Mouse (Mus musculus): ENCODE data around the gene Cdc123. TPM values are rescaled to one million over a fixed set of nuclear protein-coding genes. Genes with fewer than 3 reads are reported as not detected.
A peak's percentile ranks its signal among the peaks of the same experiment; 100 is the strongest.

Cdc123 gene
- polyA plus RNA-seq, 1 experiment from 2014 or later = 332 TPM

- Histone ChIP-seq H3K4me3 (ENCODE audit: low read depth, low read length) (no peak overlapping the region), H3K4me2 (ENCODE audit: low read depth) (no peak overlapping the region), H3K4me1 (ENCODE audit: control insufficient read depth, insufficient read depth, low read length) (no peaks in the 10 kb centered on the region), H3K27ac (ENCODE audit: low read depth, low read length) (no peak overlapping the region), H3K36me3 (ENCODE audit: control insufficient read depth, insufficient read depth, low read length) (0 out of 2 replicates have a peak, but pooled peaks cover 2% of the 10 kb centered on the region), H3K27me3 (ENCODE audit: control insufficient read depth, insufficient read depth, low read length) (no peaks in the 10 kb centered on the region), H3K9ac (ENCODE audit: low read length) (no peak overlapping the region), H3K9me3 (ENCODE audit: control insufficient read depth, low read length) (no peaks in the 10 kb centered on the region)
- DNase-seq (ENCODE audit: low spot score) (no peak), ATAC-seq (ENCODE audit: insufficient read depth, low FRiP score, low TSS enrichment) (no peak)
- 92% methylated on average over 5 of the region's 5 CpGs for WGBS
These were observed 6.9 kb upstream of the Cdc123 start for GRCm38 (mm10) chr2:5851866-5852265.

GRCm38 (mm10) chr2:5851116-5851515 lies 6.2 kb upstream of the Cdc123 start:
- DNase-seq (ENCODE audit: low spot score) (no peak), ATAC-seq (ENCODE audit: insufficient read depth, low FRiP score, low TSS enrichment) (no peak)
- no peaks in the 10 kb centered on the region for H3K9me3 ChIP-seq (ENCODE audit: control insufficient read depth, low read length)
- H3K4me3 ChIP-seq (ENCODE audit: low read depth, low read length) = no peak overlapping the region
- no peak overlapping the region for H3K27ac ChIP-seq (ENCODE audit: low read depth, low read length)
- no peak overlapping the region for H3K9ac ChIP-seq (ENCODE audit: low read length)
- WGBS = 92% methylated on average over 9 of the region's 9 CpGs
- 0 out of 2 replicates have a peak, but pooled peaks cover 2% of the 10 kb centered on the region for H3K36me3 ChIP-seq (ENCODE audit: control insufficient read depth, insufficient read depth, low read length)
- H3K4me2 ChIP-seq (ENCODE audit: low read depth) = no peak overlapping the region
- H3K4me1 ChIP-seq (ENCODE audit: control insufficient read depth, insufficient read depth, low read length) = 0 out of 2 replicates have a peak, but pooled peaks cover 1% of the 10 kb centered on the region
- no peaks in the 10 kb centered on the region for H3K27me3 ChIP-seq (ENCODE audit: control insufficient read depth, insufficient read depth, low read length)

- peak overlapping the region; percentile 66 for H3K4me3 ChIP-seq (ENCODE audit: low read depth, low read length)
- ATAC-seq (ENCODE audit: insufficient read depth, low FRiP score, low TSS enrichment) = no peak
- H3K27me3 ChIP-seq (ENCODE audit: control insufficient read depth, insufficient read depth, low read length) = no peaks in the 10 kb centered on the region
- peak overlapping the region; percentile 43 for H3K4me2 ChIP-seq (ENCODE audit: low read depth)
- H3K27ac ChIP-seq (ENCODE audit: low read depth, low read length) = no peak overlapping the region
- DNase-seq (ENCODE audit: low spot score) = no peak
- peaks cover 4% of the 10 kb centered on the region for H3K36me3 ChIP-seq (ENCODE audit: control insufficient read depth, insufficient read depth, low read length)
- peak overlapping the region; percentile 81 for H3K9ac ChIP-seq (ENCODE audit: low read length)
- 40% methylated on average over 4 of the region's 4 CpGs for WGBS
- H3K9me3 ChIP-seq (ENCODE audit: control insufficient read depth, low read length) = no peaks in the 10 kb centered on the region
- 0 out of 2 replicates have a peak, but pooled peaks cover 2% of the 10 kb centered on the region for H3K4me1 ChIP-seq (ENCODE audit: control insufficient read depth, insufficient read depth, low read length)
These were observed 862 bp upstream of the Cdc123 start for GRCm38 (mm10) chr2:5845826-5846225.

- 4% methylated on average over 23 of the region's 23 CpGs for WGBS
These were observed 637 bp downstream of the Cdc123 start for GRCm38 (mm10) chr2:5844181-5844872.

GRCm38 (mm10) chr2:5840815-5841214 lies 4.1 kb downstream of the Cdc123 start:
- no peak overlapping the region for H3K9ac ChIP-seq (ENCODE audit: low read length)
- no peaks in the 10 kb centered on the region for H3K4me1 ChIP-seq (ENCODE audit: control insufficient read depth, insufficient read depth, low read length)
- over 99% methylated on average over 11 of the region's 11 CpGs for WGBS
- H3K4me2 ChIP-seq (ENCODE audit: low read depth) = no peak overlapping the region
- no peaks in the 10 kb centered on the region for H3K9me3 ChIP-seq (ENCODE audit: control insufficient read depth, low read length)
- ATAC-seq (ENCODE audit: insufficient read depth, low FRiP score, low TSS enrichment) (no peak), DNase-seq (ENCODE audit: low spot score) (no peak)
- H3K27me3 ChIP-seq (ENCODE audit: control insufficient read depth, insufficient read depth, low read length) = no peaks in the 10 kb centered on the region
- H3K27ac ChIP-seq (ENCODE audit: low read depth, low read length) = no peak overlapping the region
- H3K4me3 ChIP-seq (ENCODE audit: low read depth, low read length) = no peak overlapping the region
- peaks cover 16% of the 10 kb centered on the region for H3K36me3 ChIP-seq (ENCODE audit: control insufficient read depth, insufficient read depth, low read length)

More at GRCm38 (mm10) chr2:5844181-5844872, 637 bp downstream of the Cdc123 start:
- Histone ChIP-seq H3K9ac (ENCODE audit: low read length) (peak overlapping the region; percentile 81), H3K36me3 (ENCODE audit: control insufficient read depth, insufficient read depth, low read length) (peaks cover 12% of the 10 kb centered on the region), H3K4me1 (ENCODE audit: control insufficient read depth, insufficient read depth, low read length) (0 out of 2 replicates have a peak, but pooled peaks cover 2% of the 10 kb centered on the region), H3K27me3 (ENCODE audit: control insufficient read depth, insufficient read depth, low read length) (no peaks in the 10 kb centered on the region), H3K4me2 (ENCODE audit: low read depth) (peak overlapping the region; percentile 57), H3K27ac (ENCODE audit: low read depth, low read length) (peak overlapping the region; percentile 15; the same call in 1 of the 2 replicates), H3K9me3 (ENCODE audit: control insufficient read depth, low read length) (no peaks in the 10 kb centered on the region), H3K4me3 (ENCODE audit: low read depth, low read length) (peak overlapping the region; percentile 66)
- ATAC-seq (ENCODE audit: insufficient read depth, low FRiP score, low TSS enrichment) (no peak; the same call in 1 of the 2 replicates), DNase-seq (ENCODE audit: low spot score) (no peak)

GRCm38 (mm10) chr2:5825265-5825913 lies 19.6 kb downstream of the Cdc123 start:
- Histone ChIP-seq H3K27me3 (ENCODE audit: control insufficient read depth, insufficient read depth, low read length) (no peaks in the 10 kb centered on the region), H3K4me3 (ENCODE audit: low read depth, low read length) (no peak overlapping the region), H3K9me3 (ENCODE audit: control insufficient read depth, low read length) (no peaks in the 10 kb centered on the region), H3K4me1 (ENCODE audit: control insufficient read depth, insufficient read depth, low read length) (no peaks in the 10 kb centered on the region), H3K4me2 (ENCODE audit: low read depth) (no peak overlapping the region), H3K36me3 (ENCODE audit: control insufficient read depth, insufficient read depth, low read length) (peaks cover 2% of the 10 kb centered on the region; the same call in 1 of the 2 replicates), H3K27ac (ENCODE audit: low read depth, low read length) (no peak overlapping the region), H3K9ac (ENCODE audit: low read length) (no peak overlapping the region)
- ATAC-seq (ENCODE audit: insufficient read depth, low FRiP score, low TSS enrichment) (no peak), DNase-seq (ENCODE audit: low spot score) (no peak)
- WGBS = 92% methylated on average over 5 of the region's 5 CpGs

- H3K9ac ChIP-seq (ENCODE audit: low read length) = no peak overlapping the region
- no peak overlapping the region for H3K27ac ChIP-seq (ENCODE audit: low read depth, low read length)
- ATAC-seq (ENCODE audit: insufficient read depth, low FRiP score, low TSS enrichment) = no peak
- DNase-seq (ENCODE audit: low spot score) = no peak
- H3K9me3 ChIP-seq (ENCODE audit: control insufficient read depth, low read length) = no peaks in the 10 kb centered on the region
- H3K4me1 ChIP-seq (ENCODE audit: control insufficient read depth, insufficient read depth, low read length) = no peaks in the 10 kb centered on the region
- WGBS = 90% methylated on average over 5 of the region's 5 CpGs
- H3K36me3 ChIP-seq (ENCODE audit: control insufficient read depth, insufficient read depth, low read length) = peaks cover 6% of the 10 kb centered on the region
- no peaks in the 10 kb centered on the region for H3K27me3 ChIP-seq (ENCODE audit: control insufficient read depth, insufficient read depth, low read length)
- no peak overlapping the region for H3K4me2 ChIP-seq (ENCODE audit: low read depth)
- H3K4me3 ChIP-seq (ENCODE audit: low read depth, low read length) = no peak overlapping the region
These were observed 20.3 kb downstream of the Cdc123 start for GRCm38 (mm10) chr2:5824685-5825084.

GRCm38 (mm10) chr2:5824213-5824612 lies 20.8 kb downstream of the Cdc123 start:
- peaks cover 7% of the 10 kb centered on the region for H3K36me3 ChIP-seq (ENCODE audit: control insufficient read depth, insufficient read depth, low read length)
- H3K4me1 ChIP-seq (ENCODE audit: control insufficient read depth, insufficient read depth, low read length) = no peaks in the 10 kb centered on the region
- no peak overlapping the region for H3K4me3 ChIP-seq (ENCODE audit: low read depth, low read length)
- no peak overlapping the region for H3K9ac ChIP-seq (ENCODE audit: low read length)
- ATAC-seq (ENCODE audit: insufficient read depth, low FRiP score, low TSS enrichment) = no peak
- DNase-seq (ENCODE audit: low spot score) = no peak
- H3K9me3 ChIP-seq (ENCODE audit: control insufficient read depth, low read length) = no peaks in the 10 kb centered on the region
- no peak overlapping the region for H3K4me2 ChIP-seq (ENCODE audit: low read depth)
- WGBS = 15% methylated on average over 1 of the region's 1 CpGs
- no peaks in the 10 kb centered on the region for H3K27me3 ChIP-seq (ENCODE audit: control insufficient read depth, insufficient read depth, low read length)
- H3K27ac ChIP-seq (ENCODE audit: low read depth, low read length) = no peak overlapping the region

GRCm38 (mm10) chr2:5822449-5822848 lies 22.5 kb downstream of the Cdc123 start:
- ATAC-seq (ENCODE audit: insufficient read depth, low FRiP score, low TSS enrichment) (no peak), DNase-seq (ENCODE audit: low spot score) (no peak)
- H3K9ac ChIP-seq (ENCODE audit: low read length) = no peak overlapping the region
- H3K36me3 ChIP-seq (ENCODE audit: control insufficient read depth, insufficient read depth, low read length) = peaks cover 12% of the 10 kb centered on the region
- no peak overlapping the region for H3K4me2 ChIP-seq (ENCODE audit: low read depth)
- H3K4me3 ChIP-seq (ENCODE audit: low read depth, low read length) = no peak overlapping the region
- no peaks in the 10 kb centered on the region for H3K9me3 ChIP-seq (ENCODE audit: control insufficient read depth, low read length)
- no peaks in the 10 kb centered on the region for H3K4me1 ChIP-seq (ENCODE audit: control insufficient read depth, insufficient read depth, low read length)
- WGBS = 93% methylated on average over 6 of the region's 6 CpGs
- H3K27ac ChIP-seq (ENCODE audit: low read depth, low read length) = no peak overlapping the region
- H3K27me3 ChIP-seq (ENCODE audit: control insufficient read depth, insufficient read depth, low read length) = no peaks in the 10 kb centered on the region

All from neural tube, embryonic 11.5 days (tissue).